ENCODE assay signal across 13 mouse cellular contexts in genomic region chr6:52185222-52185621, GRCm38 (mm10). TPM values are rescaled to one million over a fixed set of nuclear protein-coding genes. Genes with fewer than 3 reads are reported as not detected.
A peak's percentile ranks its signal among the peaks of the same experiment; 100 is the strongest.
DNase-seq lines count a peak whose midpoint lies in the region; ATAC-seq and TF ChIP-seq lines count a peak whose summit lies in the region.
"Had no signal": no experiment of that assay in that cellular context is flagged by ENCODE, and none has a peak within 500 bp of the region (broad histone marks: within the 10 kb centered on the region; RNA-seq: fewer than 3 reads in every experiment).

No protein-coding gene starts in this region.

- no peak for TF ChIP-seq POLR2A in kidney, adult 2 months (IDR thresholded peaks at IDR 0.05; ENCODE audit: low read depth, low read length)

- no peak overlapping the region for H3K9ac ChIP-seq in lung, postnatal 0 days (replicated peaks; ENCODE audit: low read depth)
- H3K9ac ChIP-seq: forebrain, postnatal 0 days; liver, embryonic 15.5 days had no signal

- no peak for TF ChIP-seq CTCF in kidney, adult 2 months (conservative IDR thresholded peaks at IDR 0.05; ENCODE audit: insufficient read depth, insufficient read length, low read depth, low read length)
- TF ChIP-seq CTCF in lung, postnatal 0 days (IDR thresholded peaks at IDR 0.05) = no peak

- 16% methylated on average over 19 of the region's 19 CpGs for WGBS in kidney, adult 2 months
- 2% methylated on average over 19 of the region's 19 CpGs for WGBS in lung, postnatal 0 days

- TF ChIP-seq EP300 in lung, postnatal 0 days (IDR thresholded peaks at IDR 0.05) = no peak

- H3K36me3 ChIP-seq in kidney, adult 2 months (ENCODE audit: control insufficient read depth, insufficient read depth, low read length) = no peaks in the 10 kb centered on the region
- H3K36me3 ChIP-seq in lung, postnatal 0 days (ENCODE audit: insufficient read depth, low read length) = no peaks in the 10 kb centered on the region
- H3K36me3 ChIP-seq: liver, embryonic 15.5 days had no signal

- peaks cover 37% of the 10 kb centered on the region for H3K4me1 ChIP-seq in kidney, adult 2 months (ENCODE audit: control insufficient read depth, insufficient read depth, low read length)
- H3K4me1 ChIP-seq in lung, postnatal 0 days (ENCODE audit: insufficient read depth, low read depth, low read length) = peaks cover 9% of the 10 kb centered on the region; the same call in 1 of the 2 replicates

- peak overlapping the region; percentile 29 for H3K4me2 ChIP-seq in lung, postnatal 0 days (replicated peaks; ENCODE audit: low read depth, low read length)
- H3K4me2 ChIP-seq: liver, embryonic 15.5 days had no signal

- H3K27me3 ChIP-seq in kidney, adult 2 months (replicated peaks; ENCODE audit: control insufficient read depth, insufficient read depth, low read length) = no peaks in the 10 kb centered on the region
- peaks cover 20% of the 10 kb centered on the region for H3K27me3 ChIP-seq in lung, postnatal 0 days (replicated peaks; ENCODE audit: insufficient read depth, low read length)

- H3K27ac ChIP-seq in kidney, adult 2 months (ENCODE audit: insufficient read depth, low read depth, low read length) = no peak overlapping the region
- no peak overlapping the region for H3K27ac ChIP-seq in lung, postnatal 0 days (ENCODE audit: low read length)
- H3K27ac ChIP-seq: liver, embryonic 15.5 days had no signal

- H3K4me3 ChIP-seq in kidney, adult 2 months (ENCODE audit: insufficient read depth, low read depth, low read length) = no peak overlapping the region
- H3K4me3 ChIP-seq in lung, postnatal 0 days (ENCODE audit: low read depth, low read length) = 0 out of 2 replicates have a peak overlapping the region, but pooled peaks have one; percentile 8
- H3K4me3 ChIP-seq: liver, embryonic 15.5 days had no signal

- peak; percentile 11; the same call in 1 of the 2 replicates for ATAC-seq in lung, postnatal 0 days
- no peak for ATAC-seq in megakaryocyte, adult 5-6 weeks (ENCODE audit: poor library complexity, severe bottlenecking)
- ATAC-seq: forebrain, postnatal 0 days had no signal

- no peaks in the 10 kb centered on the region for H3K9me3 ChIP-seq in lung, postnatal 0 days (ENCODE audit: low read length)
- H3K9me3 ChIP-seq: liver, embryonic 15.5 days had no signal

- peak; percentile 61 to 84 for DNase-seq in adrenal gland, adult (ENCODE audit: inconsistent age in 2 of 2, low spot score in 1 of 2)
- no peak for DNase-seq in adrenal gland, adult 8-10 months
- DNase-seq in adipocyte (ENCODE audit: low spot score) (peak; percentile 85), MN1 (ENCODE audit: low spot score) (no peak)
- peak; percentile 72 for DNase-seq in kidney, adult 2 months
- DNase-seq in lung, postnatal 0 days (ENCODE audit: low spot score) = peak; percentile 73
- DNase-seq in layer of hippocampus, adult 9-11 months = no peak
- DNase-seq: cerebellum, adult 2 months; forebrain, postnatal 0 days; heart, postnatal 14 days; thymus, postnatal 14 days had no signal

RNA-seq across cellular contexts. Expression of gene Hoxa4, which starts 6.3 kb away (rescaled TPM):
- total RNA-seq in adrenal gland, adult 8-10 months (2022) = 1 to 10 TPM; 1.9 to 3.3 (median 2.7) TPM
- 2.8 TPM in 2 replicates for polyA plus RNA-seq in kidney, adult 2 months (2012; rRNA removed)
- polyA plus RNA-seq in lung, postnatal 0 days (2015; fragmentation: Nextera tagmentation; extraction: Ambion mirVana) = 3.7 and 3.9 TPM in 2 replicates
- 0.27 TPM in 1 of 2 replicates, not detected in the other for total RNA-seq in megakaryocyte, adult 5-6 weeks (2015)
- 0.28 TPM in 1 of 2 replicates, not detected in the other for total RNA-seq in megakaryocyte, adult 5-6 weeks (2017)
- total RNA-seq: forebrain, postnatal 0 days had no signal
- polyA plus RNA-seq: forebrain, postnatal 0 days had no signal

RNA-seq across cellular contexts. Expression of gene 5730596B20Rik, which starts 7.9 kb away (rescaled TPM):
- total RNA-seq in adrenal gland, adult 8-10 months (2022) = under 1 TPM; 0.17 to 0.77 (median 0.42) TPM
- 0.19 and 0.22 TPM in 2 replicates for polyA plus RNA-seq in kidney, adult 2 months (2012; rRNA removed)
- 1.5 and 1.6 TPM in 2 replicates for polyA plus RNA-seq in lung, postnatal 0 days (2015; fragmentation: Nextera tagmentation; extraction: Ambion mirVana)
- total RNA-seq in megakaryocyte, adult 5-6 weeks (2015) = not detected in 2 replicates
- not detected in 2 replicates for total RNA-seq in megakaryocyte, adult 5-6 weeks (2017)
- total RNA-seq: forebrain, postnatal 0 days had no signal
- polyA plus RNA-seq: forebrain, postnatal 0 days had no signal

RNA-seq across cellular contexts. Expression of gene Hoxa5, which starts 19.2 kb away (rescaled TPM):
- total RNA-seq in adrenal gland, adult 8-10 months (2022) = 10 to 100 TPM; 10.8 to 15.6 (median 13.3) TPM
- polyA plus RNA-seq in kidney, adult 2 months (2012; rRNA removed) = 6.9 and 8.1 TPM in 2 replicates
- polyA plus RNA-seq in lung, postnatal 0 days (2015; fragmentation: Nextera tagmentation; extraction: Ambion mirVana) = 39.7 and 40.3 TPM in 2 replicates
- total RNA-seq in megakaryocyte, adult 5-6 weeks (2015) = 0.09 and 0.13 TPM in 2 replicates
- 0.18 TPM in 1 of 2 replicates, not detected in the other for total RNA-seq in megakaryocyte, adult 5-6 weeks (2017)
- total RNA-seq: forebrain, postnatal 0 days had no signal
- polyA plus RNA-seq: forebrain, postnatal 0 days had no signal

RNA-seq across cellular contexts. Expression of gene Hoxa2, which starts 20.6 kb away (rescaled TPM):
- total RNA-seq in adrenal gland, adult 8-10 months (2022) = 1 to 10 TPM in 3 of 4 experiments, under 1 TPM in 1; 0.80 to 3.4 (median 2.6) TPM
- polyA plus RNA-seq in kidney, adult 2 months (2012; rRNA removed) = 1.3 and 1.6 TPM in 2 replicates
- 7.2 and 8.2 TPM in 2 replicates for polyA plus RNA-seq in lung, postnatal 0 days (2015; fragmentation: Nextera tagmentation; extraction: Ambion mirVana)
- not detected in 2 replicates for total RNA-seq in megakaryocyte, adult 5-6 weeks (2015)
- total RNA-seq in megakaryocyte, adult 5-6 weeks (2017) = not detected in 2 replicates
- total RNA-seq: forebrain, postnatal 0 days had no signal
- polyA plus RNA-seq: forebrain, postnatal 0 days had no signal

RNA-seq across cellular contexts. Expression of gene Hoxa6, which starts 23.3 kb away (rescaled TPM):
- 1 to 10 TPM; 3.6 to 9.5 (median 5.2) TPM for total RNA-seq in adrenal gland, adult 8-10 months (2022)
- 2.4 and 3.4 TPM in 2 replicates for polyA plus RNA-seq in kidney, adult 2 months (2012; rRNA removed)
- polyA plus RNA-seq in lung, postnatal 0 days (2015; fragmentation: Nextera tagmentation; extraction: Ambion mirVana) = 0.95 and 1.1 TPM in 2 replicates
- total RNA-seq in megakaryocyte, adult 5-6 weeks (2015) = not detected in 2 replicates
- not detected in 2 replicates for total RNA-seq in megakaryocyte, adult 5-6 weeks (2017)
- total RNA-seq: forebrain, postnatal 0 days; heart, postnatal 14 days had no signal
- polyA plus RNA-seq: forebrain, postnatal 0 days; liver, embryonic 15.5 days had no signal

Comparison
In these comparisons a context has a peak if more than half of its experiments do, and no peak if none do; other contexts are left out.
1. DNase-seq: peak in adrenal gland, adult (2 of 2), adipocyte (single experiment), kidney, adult 2 months (single experiment) and lung, postnatal 0 days (single experiment); none in adrenal gland, adult 8-10 months (single experiment), layer of hippocampus, adult 9-11 months (single experiment) and MN1 (single experiment).
2. RNA of gene Hoxa5, which starts 19.2 kb away (total RNA-seq): 10.8 to 15.6 TPM in adrenal gland, adult 8-10 months; 0.09 to 0.18 TPM in megakaryocyte, adult 5-6 weeks; every median in the first group is over 4 times any median in the second.